Mouse (Mus musculus) adrenal gland, adult 18-20 months (tissue): Measurements from ENCODE around the gene Gmds. TPM values are rescaled to one million over a fixed set of nuclear protein-coding genes. Genes with fewer than 3 reads are reported as not detected.
A peak's percentile ranks its signal among the peaks of the same experiment; 100 is the strongest.

Experiments used
- DNase-seq, 2 experiments: peaks; one replicate each; pipeline ENCODE4 v3.0.0; 2021 to 2022; ENCODE audit warnings: low spot score in 2 of 2
- total RNA-seq, 2 experiments: library from RNA; stranded (reverse); gene quantifications; 1 replicate in 1 of 2; 2 replicates in 1 of 2; pipeline ENCODE4 v1.2.3; 2021

The Gmds gene
- total RNA-seq, 2 experiments from 2014 or later: 6.8 to 7.0 TPM

- DNase-seq: no peak
These were observed 303.6 kb downstream of the Gmds start for GRCm38 (mm10) chr13:32034799-32035448.

DNA sequence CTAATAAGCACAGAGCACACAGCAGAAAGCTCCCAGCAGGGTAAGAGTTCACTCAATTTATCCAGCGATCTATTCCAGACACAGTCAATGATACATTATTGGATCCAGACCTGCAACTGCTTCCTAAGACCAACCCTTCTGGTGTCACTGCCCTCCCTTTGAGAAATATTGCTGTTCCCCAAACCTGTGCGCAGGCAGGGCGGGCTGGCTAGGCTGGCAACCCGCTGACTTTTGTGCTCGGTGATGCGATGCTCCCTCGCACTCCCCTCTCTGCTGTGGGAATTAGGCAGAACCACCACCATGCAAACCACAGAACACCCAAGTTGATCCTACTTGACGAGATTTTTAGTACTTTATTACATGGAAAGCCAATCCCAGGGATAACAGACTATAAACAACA is 304.4 kb downstream of the Gmds start:
- no peak for DNase-seq

DNA sequence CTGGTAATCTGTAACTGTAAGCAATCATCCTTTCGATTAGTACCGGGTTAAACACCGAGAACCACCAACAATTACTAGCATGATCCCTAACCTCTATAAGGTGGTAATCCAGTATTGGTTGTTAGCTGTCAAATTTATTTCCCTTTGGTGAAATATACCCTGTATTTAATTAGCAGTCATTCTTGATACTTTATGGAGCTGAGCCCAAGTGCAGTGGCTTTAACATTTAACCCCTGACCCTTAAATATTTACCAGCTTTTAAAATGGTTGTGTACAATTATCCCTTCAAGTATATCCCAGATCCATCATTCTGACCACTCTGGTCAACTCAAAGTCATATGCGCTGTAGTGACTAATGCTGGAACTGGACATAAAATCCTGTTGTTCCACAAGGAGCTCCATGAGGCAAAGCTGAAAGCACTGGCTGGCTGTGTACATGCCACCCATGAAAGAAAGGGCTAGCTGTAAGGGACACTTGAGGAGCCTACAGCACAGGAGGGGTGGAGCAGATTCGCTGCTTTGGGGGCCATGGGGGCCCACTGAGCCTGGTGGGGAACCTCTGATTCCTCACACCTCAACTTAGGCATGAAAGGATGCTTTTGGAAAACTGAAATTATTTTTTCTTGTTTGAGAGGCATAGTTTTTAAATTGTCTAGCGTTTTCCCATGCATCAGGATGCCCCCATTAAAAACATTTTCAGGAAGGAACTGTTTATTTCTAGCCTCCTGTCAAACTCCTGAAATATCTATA is 312.1 kb downstream of the Gmds start:
- no peak for DNase-seq

DNA sequence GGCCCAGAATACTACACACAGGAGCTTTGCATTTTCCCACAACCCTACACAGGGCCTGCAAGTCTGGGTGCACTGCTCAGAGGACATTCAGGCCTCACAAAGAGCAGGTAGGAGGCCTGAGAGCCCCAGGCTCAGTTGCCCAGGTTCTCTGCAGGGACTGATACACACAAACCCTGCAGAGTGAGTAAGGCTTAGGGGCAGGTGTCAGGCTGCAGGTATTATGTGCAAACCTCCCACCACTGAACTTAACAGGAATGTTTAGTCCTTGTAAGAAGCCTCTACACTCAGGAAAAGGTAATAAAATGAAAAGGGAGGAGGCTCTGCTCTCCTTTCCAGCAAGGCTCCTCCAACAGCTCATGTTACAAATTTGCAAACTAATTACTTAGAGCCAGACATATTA is 313.7 kb downstream of the Gmds start:
- DNase-seq: no peak

GRCm38 (mm10) chr13:32020455-32021249 is 317.9 kb downstream of the Gmds start:
- DNase-seq: no peak

- DNase-seq: no peak
These were observed 319.3 kb downstream of the Gmds start for GRCm38 (mm10) chr13:32019256-32019620.

- DNase-seq: peak; percentile 63 to 67
These were observed 319.9 kb downstream of the Gmds start for GRCm38 (mm10) chr13:32018518-32019255.

GRCm38 (mm10) chr13:32008802-32009201 is 329.7 kb downstream of the Gmds start:
- no peak for DNase-seq

GRCm38 (mm10) chr13:32008116-32008641 is 330.4 kb downstream of the Gmds start:
- no peak for DNase-seq

DNA sequence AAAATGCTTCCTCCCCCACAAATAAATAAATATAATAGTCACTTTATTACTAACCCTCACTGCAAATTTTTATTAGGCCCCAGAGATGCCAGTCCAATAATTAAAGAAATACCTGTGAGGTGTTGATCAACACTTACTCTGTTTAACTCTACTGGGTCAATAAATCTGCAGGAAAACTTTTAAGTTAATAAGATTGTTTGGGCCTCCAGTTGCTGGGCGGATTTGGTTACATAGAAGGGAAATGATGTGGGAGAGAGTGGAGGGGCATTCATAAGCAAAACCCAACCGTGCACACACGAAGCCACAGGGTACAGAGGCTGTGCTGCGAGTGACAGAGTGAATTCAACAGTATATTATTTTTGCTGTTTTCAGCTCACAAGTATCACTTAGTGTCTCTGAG is 345.1 kb downstream of the Gmds start:
- DNase-seq: no peak

- DNase-seq: no peak
These were observed 345.9 kb downstream of the Gmds start for GRCm38 (mm10) chr13:31992409-31993201.

GRCm38 (mm10) chr13:31981198-31981597 is 357.3 kb downstream of the Gmds start:
- DNase-seq: no peak

DNA sequence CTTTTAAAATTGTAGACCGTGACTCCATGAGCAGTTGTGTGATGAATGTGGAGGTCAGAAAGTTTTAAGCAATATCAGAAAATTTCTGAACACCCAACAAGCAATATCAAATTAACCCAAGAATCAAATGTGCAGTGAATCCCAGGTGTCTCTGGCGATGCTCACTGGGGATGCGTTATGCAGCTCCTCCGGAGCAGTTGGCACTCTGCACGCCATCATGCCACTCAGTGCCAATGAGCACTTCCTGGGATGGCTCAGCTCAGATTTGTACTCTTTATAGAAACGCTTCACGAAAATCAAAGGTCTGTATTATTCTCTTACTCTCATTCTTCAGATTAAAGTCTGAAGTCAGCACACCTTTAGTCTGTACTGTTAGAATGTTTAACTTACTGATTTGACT is 360.4 kb downstream of the Gmds start:
- no peak for DNase-seq

GRCm38 (mm10) chr13:31974751-31975479 is 363.6 kb downstream of the Gmds start:
- no peak for DNase-seq

GRCm38 (mm10) chr13:31971040-31971501 is 367.5 kb downstream of the Gmds start:
- no peak for DNase-seq

- DNase-seq: no peak
These were observed 370.3 kb downstream of the Gmds start for GRCm38 (mm10) chr13:31968272-31968671.

GRCm38 (mm10) chr13:31966931-31967532 is 371.5 kb downstream of the Gmds start:
- DNase-seq: no peak

DNA sequence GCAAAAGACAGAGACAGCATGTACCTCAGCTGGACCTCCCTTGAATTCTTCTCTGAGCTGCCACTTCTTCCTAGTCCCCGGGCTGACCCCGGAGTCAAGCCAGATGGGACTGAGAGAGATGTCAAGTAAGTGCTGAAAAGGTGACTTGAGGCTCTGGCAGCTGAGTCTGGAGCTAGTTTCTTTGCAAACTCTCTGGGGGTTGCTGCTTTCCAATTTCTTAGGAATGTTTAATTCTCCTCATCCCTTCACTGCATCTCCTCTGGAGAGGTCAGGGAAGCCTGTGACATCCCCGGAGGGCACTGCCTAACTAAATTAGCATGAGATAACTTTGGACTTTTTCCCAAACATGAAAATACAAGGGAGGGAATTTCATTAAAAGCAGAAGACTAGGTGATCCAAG is 378.0 kb downstream of the Gmds start:
- DNase-seq: no peak
